Mouse (Mus musculus): Measurements from ENCODE around the gene Rapsn. TPM values are rescaled to one million over a fixed set of nuclear protein-coding genes. Genes with fewer than 3 reads are reported as not detected.

The Rapsn gene
- polyA plus RNA-seq, 2 experiments from 2014 or later: 5.3 to 5.6 TPM

GRCm38 (mm10) chr2:91080784-91081513 lies 45.5 kb downstream of the Rapsn start:
- ATAC-seq: peak; percentile 74

GRCm38 (mm10) chr2:91081775-91082695 lies 46.6 kb downstream of the Rapsn start, which contains the start of gene Spi1:
Gene Spi1 (plus strand): TSS chr2:91082390.
- ATAC-seq: no peak

GRCm38 (mm10) chr2:91082844-91083243 lies 47.4 kb downstream of the Rapsn start:
- ATAC-seq: peak; percentile 74

- ATAC-seq: no peak
Observed at GRCm38 (mm10) chr2:91083366-91083940, 48.0 kb downstream of the Rapsn start.

- ATAC-seq: no peak
Observed at GRCm38 (mm10) chr2:91084179-91084820, 48.9 kb downstream of the Rapsn start.

- no peak for ATAC-seq
Observed at GRCm38 (mm10) chr2:91085494-91086391, 50.3 kb downstream of the Rapsn start.

GRCm38 (mm10) chr2:91086392-91087237 lies 51.2 kb downstream of the Rapsn start:
- ATAC-seq: no peak

GRCm38 (mm10) chr2:91087453-91087852 lies 52.0 kb downstream of the Rapsn start:
- no peak for ATAC-seq

- no peak for ATAC-seq
Observed at GRCm38 (mm10) chr2:91088987-91089386, 53.6 kb downstream of the Rapsn start.

GRCm38 (mm10) chr2:91090208-91090607 lies 54.8 kb downstream of the Rapsn start:
- ATAC-seq: no peak

GRCm38 (mm10) chr2:91090827-91091226 lies 55.4 kb downstream of the Rapsn start:
- ATAC-seq: no peak

Other genes starting within 250 kb of the Rapsn start
- 100 to 1,000 TPM; 116 to 122 TPM for gene Mtch2, start 188.5 kb upstream of the Rapsn start, polyA plus RNA-seq (2017; shearing (Covaris generic))
- 1 to 10 TPM in 1 of 2 experiments, under 1 TPM in 1; 0.89 to 1.5 TPM for gene C1qtnf4, start 149.8 kb upstream of the Rapsn start, polyA plus RNA-seq (2017; shearing (Covaris generic))
- 10 to 100 TPM; 34.3 to 37.8 TPM for gene Kbtbd4, start 130.9 kb upstream of the Rapsn start, polyA plus RNA-seq (2017; shearing (Covaris generic))
- gene Ndufs3, start 130.8 kb upstream of the Rapsn start, polyA plus RNA-seq (2017; shearing (Covaris generic)): 100 to 1,000 TPM; 119 to 121 TPM
- gene Celf1, start 95.2 kb upstream of the Rapsn start, polyA plus RNA-seq (2017; shearing (Covaris generic)): 10 to 100 TPM; 44.5 to 53.3 TPM
- 100 to 1,000 TPM; 196 to 209 TPM for gene Psmc3, start 18.4 kb downstream of the Rapsn start, polyA plus RNA-seq (2017; shearing (Covaris generic))
- 10 to 100 TPM; 15.6 to 21.8 TPM for gene Slc39a13, start 34.8 kb downstream of the Rapsn start, polyA plus RNA-seq (2017; shearing (Covaris generic))
- gene Spi1, start 46.8 kb downstream of the Rapsn start, polyA plus RNA-seq (2017; shearing (Covaris generic)): not detected
- not detected for gene Mybpc3, start 82.5 kb downstream of the Rapsn start, polyA plus RNA-seq (2017; shearing (Covaris generic))
- gene Madd, start 148.2 kb downstream of the Rapsn start, polyA plus RNA-seq (2017; shearing (Covaris generic)): 10 to 100 TPM; 55.5 to 64.8 TPM
- 1 to 10 TPM; 1.4 to 1.5 TPM for gene Nr1h3, start 167.2 kb downstream of the Rapsn start, polyA plus RNA-seq (2017; shearing (Covaris generic))
- 10 to 100 TPM; 12.9 to 15.5 TPM for gene Acp2, start 167.3 kb downstream of the Rapsn start, polyA plus RNA-seq (2017; shearing (Covaris generic))
- 10 to 100 TPM; 52.5 to 55.7 TPM for gene Ddb2, start 201.4 kb downstream of the Rapsn start, polyA plus RNA-seq (2017; shearing (Covaris generic))
- 1 to 10 TPM in 1 of 2 experiments, under 1 TPM in 1; 0.61 to 1.0 TPM for gene Pacsin3, start 220.3 kb downstream of the Rapsn start, polyA plus RNA-seq (2017; shearing (Covaris generic))
- 10 to 100 TPM; 73.1 to 85.9 TPM for gene Arfgap2, start 229.4 kb downstream of the Rapsn start, polyA plus RNA-seq (2017; shearing (Covaris generic))

Measured in activated CD4-positive, CD25-positive, alpha-beta regulatory T cell, adult 4 months (primary cell).